Comparison of ENCODE assay signal across 16 mouse cellular contexts in genomic region chr6:95936504-95936903, GRCm38 (mm10).
"Had no signal": no experiment of that assay in that cellular context is flagged by ENCODE, and none has a peak within 500 bp of the region (broad histone marks: within the 10 kb centered on the region; RNA-seq: fewer than 3 reads in every experiment).

No protein-coding gene starts in this region.

- H3K4me2 ChIP-seq: kidney, embryonic 15.5 days; limb, embryonic 15.5 days; midbrain, embryonic 11.5 days; midbrain, embryonic 15.5 days; neural tube, embryonic 13.5 days; stomach, embryonic 15.5 days had no signal

- DNase-seq: kidney, adult 2 months; kidney, postnatal 25 days; layer of hippocampus, adult 9-11 months; layer of hippocampus, postnatal 36 days; lung, postnatal 36 days; retina, postnatal 1 day; right cerebral cortex, postnatal 14 days; thymus, postnatal 4 days had no signal

- H3K9me3 ChIP-seq: kidney, embryonic 15.5 days; limb, embryonic 15.5 days; midbrain, embryonic 15.5 days; neural tube, embryonic 13.5 days; stomach, embryonic 15.5 days had no signal

- H3K4me1 ChIP-seq: kidney, embryonic 15.5 days; limb, embryonic 15.5 days; midbrain, embryonic 15.5 days; neural tube, embryonic 13.5 days; stomach, embryonic 15.5 days had no signal

- H3K36me3 ChIP-seq: kidney, embryonic 15.5 days; limb, embryonic 15.5 days; midbrain, embryonic 15.5 days; neural tube, embryonic 13.5 days; stomach, embryonic 15.5 days had no signal

- H3K9ac ChIP-seq: kidney, embryonic 15.5 days; limb, embryonic 15.5 days; midbrain, embryonic 15.5 days; neural tube, embryonic 13.5 days; stomach, embryonic 15.5 days had no signal

- H3K27ac ChIP-seq: hindbrain, postnatal 0 days; kidney, embryonic 15.5 days; limb, embryonic 15.5 days; midbrain, embryonic 15.5 days; neural tube, embryonic 13.5 days; stomach, embryonic 15.5 days had no signal

- ATAC-seq: hindbrain, postnatal 0 days; lung, postnatal 0 days; midbrain, embryonic 15.5 days had no signal

- H3K4me3 ChIP-seq: kidney, embryonic 15.5 days; limb, embryonic 15.5 days; midbrain, embryonic 15.5 days; neural tube, embryonic 13.5 days; stomach, embryonic 15.5 days had no signal

- H3K27me3 ChIP-seq: kidney, embryonic 15.5 days; limb, embryonic 15.5 days; midbrain, embryonic 15.5 days; neural tube, embryonic 13.5 days; stomach, embryonic 15.5 days had no signal
